Mouse (Mus musculus) neural tube, embryonic 13.5 days (tissue): ENCODE results near the gene Msh6. TPM values are rescaled to one million over a fixed set of nuclear protein-coding genes. Genes with fewer than 3 reads are reported as not detected.
"Not testable (repeated sequence)": the region's sequence is repeated elsewhere in the genome, so short reads cannot be mapped to it uniquely, and the experiment has no call there.

Source experiments
- ATAC-seq: fragments of 200-750 bp; cut with Nextera tagmentation; 2 replicates; pipeline ENCODE4 v1.8.0; 2017; ENCODE audit warnings: low read depth, mild to moderate bottlenecking, moderate TSS enrichment, moderate library complexity
- H3K27ac ChIP-seq: fragments of 300-500 bp; sonication (generic); replicated peaks from 2 replicates; pipeline ENCODE4 v1.5.1; 2015; ENCODE audit warnings: moderate library complexity, mild to moderate bottlenecking, inconsistent platforms
- H3K27me3 ChIP-seq: fragments of 300-500 bp; sonication (generic); 2 replicates; pipeline ENCODE4 v1.6.1; 2015; ENCODE audit warnings: mild to moderate bottlenecking, inconsistent platforms
- H3K36me3 ChIP-seq: fragments of 300-500 bp; sonication (generic); 2 replicates; pipeline ENCODE4 v1.6.1; 2015; ENCODE audit warnings: mild to moderate bottlenecking, inconsistent platforms
- H3K4me1 ChIP-seq: fragments of 300-500 bp; sonication (generic); replicated peaks from 2 replicates; pipeline ENCODE4 v1.6.1; 2015; ENCODE audit warnings: inconsistent platforms
- H3K4me2 ChIP-seq: fragments of 300-500 bp; sonication (generic); 2 replicates; pipeline ENCODE4 v1.6.1; 2015; ENCODE audit warnings: inconsistent platforms, mild to moderate bottlenecking, moderate library complexity
- H3K4me3 ChIP-seq: fragments of 300-500 bp; sonication (generic); 2 replicates; pipeline ENCODE4 v1.5.1; 2015; ENCODE audit warnings: mild to moderate bottlenecking, inconsistent platforms
- H3K9ac ChIP-seq: fragments of 300-500 bp; sonication (generic); 2 replicates; pipeline ENCODE4 v1.6.1; 2015; ENCODE audit warnings: moderate library complexity, mild to moderate bottlenecking, inconsistent platforms
- H3K9me3 ChIP-seq: fragments of 300-500 bp; sonication (generic); 2 replicates; pipeline ENCODE4 v1.6.1; 2016; ENCODE audit warnings: inconsistent platforms
- WGBS: fragments of 180-500 bp; shearing (Covaris S2); methylation state at CpG from one replicate; pipeline ENCODE4 v1.1.7; 2015; 5-methylcytosine and 5-hydroxymethylcytosine counted together
- polyA plus RNA-seq: library from polyadenylated mRNA; unstranded; fragments of >200 nt; fragmentation: Nextera tagmentation; extraction: Ambion mirVana; gene quantifications from 2 replicates; pipeline ENCODE4 v1.2.1, GENCODE M21; 2015

The Msh6 gene
- 28.3 and 31.7 TPM in 2 replicates for polyA plus RNA-seq

DNA sequence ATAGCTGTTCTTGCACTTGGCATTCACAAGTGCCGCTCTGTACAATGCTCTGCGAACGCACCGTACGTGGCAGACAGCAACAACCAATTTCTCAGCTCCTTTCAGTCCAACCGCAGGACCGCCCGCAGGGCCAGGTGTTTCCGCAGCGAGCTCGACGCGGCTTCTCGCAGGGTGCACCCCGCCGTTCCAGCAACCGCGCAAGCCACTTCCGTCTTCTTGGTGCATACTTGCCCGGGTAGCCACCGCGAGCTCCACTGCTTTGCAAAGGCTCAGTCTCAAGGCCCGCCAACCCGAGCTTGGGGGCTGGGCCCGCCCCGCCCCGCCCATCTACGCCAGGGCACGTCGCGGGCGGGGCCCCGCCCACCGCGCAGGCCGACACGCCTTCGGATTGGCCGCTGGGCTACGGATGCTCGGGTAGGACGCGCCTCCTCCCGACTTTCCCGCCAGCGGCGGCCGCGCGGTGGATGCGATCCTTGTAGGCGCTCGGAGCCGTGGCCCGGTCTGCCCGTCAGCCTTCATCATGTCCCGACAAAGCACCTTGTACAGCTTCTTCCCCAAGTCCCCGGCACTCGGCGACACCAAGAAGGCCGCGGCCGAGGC is at the start of gene Msh6:
Msh6 (plus strand) TSS at position 434 of the 600 bp plus-strand sequence.
- peak; percentile 98 for ATAC-seq
- Histone ChIP-seq H3K9me3 (no peaks in the 10 kb centered on the region), H3K27ac (peak within 1 kb of the TSS; percentile 85), H3K36me3 (peaks cover 10% of the 10 kb centered on the region; the same call in 1 of the 2 replicates), H3K9ac (peak within 1 kb of the TSS; percentile 89), H3K27me3 (no peaks in the 10 kb centered on the region; the same call in 1 of the 2 replicates), H3K4me2 (peak within 1 kb of the TSS; percentile 89), H3K4me1 (peaks cover 17% of the 10 kb centered on the region), H3K4me3 (peak within 1 kb of the TSS; percentile 74)
- WGBS = under 1% methylated on average over 63 of the region's 63 CpGs

DNA sequence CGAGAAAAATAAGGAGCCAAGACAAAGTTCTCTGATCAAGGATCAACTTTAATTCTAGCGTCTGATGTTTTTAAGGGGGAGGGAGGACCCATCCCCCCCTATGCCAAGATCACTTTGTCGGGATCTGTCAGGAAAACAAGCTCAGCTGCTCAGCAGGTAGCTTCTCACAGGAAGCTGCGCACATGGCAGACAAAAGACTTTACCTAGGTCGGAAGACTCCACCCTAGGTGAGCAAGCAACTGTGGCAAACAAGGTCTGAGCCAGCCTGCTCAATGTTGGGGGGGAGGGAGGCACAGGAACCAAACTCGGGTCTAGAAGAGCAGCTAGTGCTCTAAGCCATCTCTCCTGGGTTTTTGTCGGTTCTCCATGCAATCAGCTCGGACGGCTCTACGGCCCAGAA is 40.5 kb upstream of the Msh6 start:
- Histone ChIP-seq H3K4me3 (no peak overlapping the region), H3K9ac (no peak overlapping the region), H3K27ac (no peak overlapping the region), H3K27me3 (no peaks in the 10 kb centered on the region), H3K36me3 (no peaks in the 10 kb centered on the region), H3K4me1 (no peaks in the 10 kb centered on the region), H3K4me2 (no peak overlapping the region), H3K9me3 (no peaks in the 10 kb centered on the region)
- no peak for ATAC-seq
- 86% methylated on average over 10 of the region's 10 CpGs for WGBS

DNA sequence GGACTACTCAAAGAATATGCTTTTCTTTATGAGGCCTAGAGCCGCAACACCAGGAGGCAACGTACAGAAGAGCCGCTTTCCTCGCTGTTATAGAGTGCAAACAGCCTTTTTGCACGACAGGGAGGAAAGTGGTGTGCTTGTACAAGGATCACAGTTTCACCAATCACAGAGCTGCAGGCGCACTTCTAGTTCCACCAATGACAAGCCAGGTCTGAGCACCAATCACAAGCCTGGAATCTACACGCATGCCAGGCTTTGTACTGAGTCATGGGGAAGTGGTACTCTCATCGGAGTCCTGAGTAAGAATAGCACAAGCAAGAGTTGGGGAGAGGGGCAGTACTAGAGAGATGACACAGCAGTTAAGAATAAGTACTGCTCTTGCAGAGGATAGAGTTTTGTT is 40.1 kb upstream of the Msh6 start:
- no peaks in the 10 kb centered on the region for H3K4me1 ChIP-seq
- no peaks in the 10 kb centered on the region for H3K9me3 ChIP-seq
- no peak overlapping the region for H3K9ac ChIP-seq
- no peaks in the 10 kb centered on the region for H3K36me3 ChIP-seq
- ATAC-seq = no peak
- H3K4me3 ChIP-seq = no peak overlapping the region
- H3K27me3 ChIP-seq = no peaks in the 10 kb centered on the region
- no peak overlapping the region for H3K27ac ChIP-seq
- WGBS = 91% methylated on average over 8 of the region's 8 CpGs
- no peak overlapping the region for H3K4me2 ChIP-seq

DNA sequence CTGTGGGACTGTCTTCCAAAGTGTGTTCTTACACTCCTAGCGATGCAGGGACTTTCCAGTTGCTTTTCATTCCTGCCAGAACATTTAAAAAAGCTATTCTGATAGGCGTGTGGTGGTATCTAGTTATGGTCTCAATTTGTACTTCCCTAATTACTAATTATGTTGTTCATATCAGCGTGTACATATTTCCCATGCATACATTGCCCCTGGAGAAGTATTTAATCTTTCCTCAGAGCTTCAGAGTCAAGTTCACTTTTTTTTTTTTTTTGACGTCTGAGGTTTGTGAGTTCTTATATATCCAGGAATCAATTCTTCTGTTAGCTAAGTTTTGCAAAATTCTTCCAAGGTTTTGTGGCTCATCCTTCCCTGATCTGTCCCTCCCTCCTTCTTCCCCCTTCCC is 38.7 kb upstream of the Msh6 start:
- H3K9me3 ChIP-seq = no peaks in the 10 kb centered on the region
- 89% methylated on average over 4 of the region's 4 CpGs for WGBS
- ATAC-seq = no peak
- H3K4me3 ChIP-seq = no peak overlapping the region
- no peak overlapping the region for H3K27ac ChIP-seq
- no peaks in the 10 kb centered on the region for H3K36me3 ChIP-seq
- H3K27me3 ChIP-seq = no peaks in the 10 kb centered on the region
- no peak overlapping the region for H3K9ac ChIP-seq
- H3K4me2 ChIP-seq = no peak overlapping the region
- no peaks in the 10 kb centered on the region for H3K4me1 ChIP-seq

DNA sequence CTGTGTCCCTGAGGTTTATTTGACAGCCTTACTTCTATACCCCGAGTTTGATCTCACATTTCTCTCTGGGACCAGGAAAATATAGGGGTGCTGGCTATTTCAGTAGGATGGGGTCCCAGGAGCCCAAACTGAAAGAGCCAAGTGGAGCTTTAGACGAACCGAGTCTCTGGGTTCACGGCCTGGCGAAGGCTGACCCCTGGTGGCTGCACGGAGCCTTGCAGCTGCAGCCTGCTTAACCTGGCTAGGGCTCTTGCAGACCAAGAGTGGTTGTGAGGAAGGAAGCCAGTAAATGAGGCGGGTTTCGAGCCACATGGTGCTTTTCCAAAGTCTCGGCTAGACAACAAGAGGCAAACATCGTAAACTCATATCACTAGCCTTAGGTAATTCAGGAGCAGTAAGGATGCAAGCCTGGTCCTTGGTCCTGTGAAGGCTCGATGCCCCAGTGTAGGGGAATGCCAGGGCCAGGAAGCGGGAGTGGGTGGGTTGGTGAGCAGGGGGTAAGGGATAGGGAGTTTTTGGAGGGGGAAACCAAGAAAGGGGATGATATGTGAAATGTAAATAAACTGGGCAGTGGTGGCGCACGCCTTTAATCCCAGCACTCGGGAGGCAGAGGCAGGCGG is 25.8 kb upstream of the Msh6 start:
- H3K27me3 ChIP-seq = no peaks in the 10 kb centered on the region
- H3K36me3 ChIP-seq = no peaks in the 10 kb centered on the region
- H3K9ac ChIP-seq = no peak overlapping the region
- H3K9me3 ChIP-seq = no peaks in the 10 kb centered on the region
- no peak overlapping the region for H3K27ac ChIP-seq
- H3K4me1 ChIP-seq = no peaks in the 10 kb centered on the region
- peak; percentile 53; the same call in 1 of the 2 replicates for ATAC-seq
- no peak overlapping the region for H3K4me3 ChIP-seq
- 41% methylated on average over 16 of the region's 16 CpGs for WGBS
- no peak overlapping the region for H3K4me2 ChIP-seq

DNA sequence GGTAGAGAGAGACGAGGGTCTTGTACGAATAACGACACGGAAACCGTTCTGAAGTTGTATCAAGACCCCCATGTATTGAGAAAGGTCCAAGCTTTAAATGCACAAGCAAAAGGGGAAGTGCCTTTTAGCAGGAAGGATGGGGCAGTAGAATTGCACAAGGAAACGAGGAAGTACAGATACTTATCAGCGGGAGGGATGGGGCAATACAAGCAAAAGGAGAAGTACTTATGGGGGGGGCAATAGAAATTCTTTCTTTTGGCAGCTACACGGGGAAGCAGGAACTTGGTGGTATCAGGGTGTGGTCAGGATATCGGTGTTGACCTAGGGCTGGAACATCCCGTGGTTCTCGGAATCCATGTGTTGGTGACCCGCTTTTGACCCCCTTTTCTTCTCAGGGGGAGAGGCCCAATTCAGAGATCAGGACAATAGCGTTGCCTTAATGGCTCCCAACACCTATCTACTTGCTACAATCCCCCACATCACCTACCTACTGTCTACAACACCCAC is 20.2 kb upstream of the Msh6 start:
- not testable (repeated sequence) for H3K36me3 ChIP-seq, H3K9ac ChIP-seq, ATAC-seq

DNA sequence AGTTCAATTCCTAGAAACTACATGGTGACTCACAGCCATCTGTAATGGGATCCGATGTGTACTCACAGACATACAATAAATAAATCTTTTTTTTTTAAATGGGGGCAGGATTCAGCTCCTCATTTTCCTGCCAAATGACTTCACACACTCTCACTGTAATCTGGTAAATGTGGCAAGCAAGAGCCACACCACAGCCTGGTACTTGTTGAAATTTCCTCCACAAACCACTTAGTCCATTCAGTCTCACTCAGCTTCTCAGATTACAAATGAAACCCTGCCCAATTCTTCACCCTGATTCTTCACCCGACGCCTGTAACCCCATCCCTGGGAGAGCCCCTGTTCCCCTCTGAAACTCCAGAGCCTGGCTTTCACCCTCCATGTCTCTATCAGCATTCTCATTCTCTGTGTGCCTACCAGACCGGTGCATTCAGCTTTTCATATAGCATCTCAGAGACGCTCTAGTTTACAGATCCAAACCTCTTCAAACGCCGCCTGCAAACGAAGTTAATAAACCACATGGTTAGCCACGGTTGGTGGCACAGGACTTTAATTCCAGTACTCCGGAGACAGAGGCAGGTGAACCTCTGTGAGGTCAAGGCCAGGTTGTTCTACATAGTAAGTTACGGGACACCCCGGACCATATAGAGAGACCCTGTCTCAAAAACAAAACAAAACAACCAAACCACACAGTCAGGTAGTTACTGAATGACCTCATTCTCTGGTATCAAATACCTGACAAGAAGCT is 17.6 kb upstream of the Msh6 start:
- H3K27ac ChIP-seq = no peak overlapping the region
- WGBS = 79% methylated on average over 12 of the region's 12 CpGs
- no peak overlapping the region for H3K4me2 ChIP-seq
- H3K9me3 ChIP-seq = 0 out of 2 replicates have a peak, but pooled peaks cover 4% of the 10 kb centered on the region
- no peak for ATAC-seq
- H3K36me3 ChIP-seq = no peaks in the 10 kb centered on the region
- no peak overlapping the region for H3K9ac ChIP-seq
- H3K4me3 ChIP-seq = no peak overlapping the region
- H3K4me1 ChIP-seq = no peaks in the 10 kb centered on the region
- H3K27me3 ChIP-seq = no peaks in the 10 kb centered on the region

More for the DNA sequence above, 20.2 kb upstream of the Msh6 start:
- WGBS = 89% methylated on average over 13 of the region's 13 CpGs
- H3K27me3 ChIP-seq, H3K4me1 ChIP-seq, H3K4me2 ChIP-seq, H3K27ac ChIP-seq, H3K9me3 ChIP-seq, H3K4me3 ChIP-seq: not testable (repeated sequence)

DNA sequence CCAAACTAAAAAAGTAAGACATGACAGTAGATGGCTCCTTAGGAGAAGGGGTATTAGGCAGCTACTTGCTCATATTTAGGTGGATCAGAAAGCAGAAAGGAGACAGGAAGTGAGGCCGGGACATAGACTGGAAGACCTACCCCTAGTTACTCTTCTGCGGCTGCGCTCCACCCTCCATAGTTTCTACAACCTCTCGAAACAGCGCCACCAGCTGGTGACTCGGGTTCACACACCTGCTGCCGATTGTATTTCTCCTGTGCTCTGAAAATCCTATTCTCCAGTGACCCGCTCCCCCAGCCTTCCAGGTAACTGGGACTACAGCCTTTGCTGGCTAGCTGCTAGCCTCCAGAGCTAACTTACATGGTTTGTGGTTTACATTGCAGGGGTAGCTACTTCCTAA is 16.6 kb upstream of the Msh6 start:
- ATAC-seq = no peak
- H3K4me2 ChIP-seq = no peak overlapping the region
- no peaks in the 10 kb centered on the region for H3K27me3 ChIP-seq
- H3K4me1 ChIP-seq = no peaks in the 10 kb centered on the region
- H3K9ac ChIP-seq = no peak overlapping the region
- H3K36me3 ChIP-seq = no peaks in the 10 kb centered on the region
- H3K4me3 ChIP-seq = no peak overlapping the region
- no peak overlapping the region for H3K27ac ChIP-seq
- 63% methylated on average over 8 of the region's 8 CpGs for WGBS
- 0 out of 2 replicates have a peak, but pooled peaks cover 4% of the 10 kb centered on the region for H3K9me3 ChIP-seq

DNA sequence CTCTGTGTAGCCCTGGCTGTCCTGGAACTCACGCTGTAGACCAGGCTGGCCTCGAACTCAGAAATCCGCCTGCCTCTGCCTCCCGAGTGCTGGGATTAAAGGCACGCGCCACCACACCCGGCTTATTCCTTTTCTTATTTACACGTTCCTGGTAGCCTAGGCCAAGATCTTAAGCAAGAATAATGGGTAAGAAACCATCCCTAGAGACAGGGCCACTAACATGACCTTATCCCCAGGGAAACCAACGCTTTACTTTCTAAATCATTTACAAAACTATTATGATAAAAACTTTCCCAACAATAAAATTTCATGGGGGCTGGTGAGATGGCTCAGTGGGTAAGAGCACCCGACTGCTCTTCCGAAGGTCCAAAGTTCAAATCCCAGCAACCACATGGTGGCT is 15.5 kb upstream of the Msh6 start:
- not testable (repeated sequence) for H3K27me3 ChIP-seq, H3K4me1 ChIP-seq, H3K4me2 ChIP-seq, H3K9me3 ChIP-seq, H3K4me3 ChIP-seq, H3K27ac ChIP-seq, H3K36me3 ChIP-seq, ATAC-seq, H3K9ac ChIP-seq
- 92% methylated on average over 11 of the region's 11 CpGs for WGBS

DNA sequence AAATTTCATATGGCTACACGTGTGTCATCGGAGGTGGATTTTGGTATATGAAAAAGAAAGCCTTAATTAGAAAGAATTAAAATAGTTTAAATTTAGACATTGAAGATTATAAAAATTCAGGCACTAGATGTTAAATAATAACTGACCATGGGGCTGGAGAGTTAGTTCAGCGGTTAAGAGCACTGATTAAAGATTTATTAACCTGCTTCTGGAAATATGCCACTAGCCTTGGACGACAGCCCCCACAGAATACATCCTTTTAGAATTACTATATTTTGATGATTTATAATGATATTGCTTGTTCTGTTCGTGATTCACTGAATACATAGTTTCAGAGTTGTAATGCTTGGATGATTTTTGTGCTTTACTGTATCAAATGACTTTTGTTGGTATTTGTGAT is 14.9 kb upstream of the Msh6 start:
- H3K4me1 ChIP-seq, H3K27me3 ChIP-seq, H3K9me3 ChIP-seq, H3K4me3 ChIP-seq, ATAC-seq, H3K9ac ChIP-seq, H3K36me3 ChIP-seq, H3K27ac ChIP-seq, H3K4me2 ChIP-seq: not testable (repeated sequence)
- 83% methylated on average over 5 of the region's 5 CpGs for WGBS

DNA sequence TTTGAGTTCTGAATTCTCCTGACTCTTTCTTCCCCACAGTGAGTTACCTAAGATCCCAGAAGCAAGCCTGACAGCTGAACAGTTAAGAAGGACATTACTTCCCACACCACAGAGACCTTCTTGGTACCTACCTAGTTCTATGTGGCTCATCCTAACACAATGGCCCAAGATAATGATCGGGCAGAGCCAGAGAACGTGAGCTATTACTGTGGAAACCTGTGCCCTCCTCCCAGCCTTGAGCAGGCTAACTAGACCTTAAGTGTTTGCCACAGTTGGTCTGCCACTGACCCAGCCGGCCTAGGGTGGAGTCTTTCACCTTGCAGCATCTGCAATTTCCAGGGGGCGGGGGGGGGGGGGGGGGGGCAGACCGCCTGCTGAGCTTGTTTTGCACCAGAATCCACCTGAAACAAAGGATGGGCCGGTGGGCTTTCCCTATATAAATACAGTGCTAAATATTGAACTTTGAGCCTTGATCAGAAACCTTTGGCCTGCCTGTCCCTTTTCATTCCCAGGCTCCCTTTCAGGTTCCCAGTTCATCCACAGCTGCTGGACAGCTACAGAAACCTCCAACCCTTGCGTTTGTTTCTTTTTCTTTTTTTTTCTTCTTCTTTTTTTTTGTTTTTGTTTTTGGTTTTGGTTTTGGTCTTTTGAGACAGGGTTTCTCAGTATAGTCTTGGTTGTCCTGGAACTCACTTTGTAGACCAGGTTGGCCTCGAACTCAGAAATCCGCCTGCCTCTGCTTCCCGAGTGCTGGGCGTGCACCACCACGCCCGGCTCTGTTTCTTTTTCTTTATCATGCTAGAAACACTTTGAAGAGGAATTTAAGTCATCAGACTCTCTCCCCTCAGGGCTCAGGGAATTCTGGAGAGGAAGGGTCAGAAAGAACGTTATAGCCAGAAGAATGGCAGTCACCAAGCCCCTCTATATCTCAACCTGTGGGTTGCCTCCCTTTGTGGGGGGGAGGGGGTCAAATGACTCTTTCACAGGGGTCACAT is 11.5 kb upstream of the Msh6 start:
- Histone ChIP-seq H3K4me2 (no peak overlapping the region), H3K27ac (no peak overlapping the region), H3K4me3 (no peak overlapping the region), H3K4me1 (no peaks in the 10 kb centered on the region), H3K9ac (no peak overlapping the region), H3K36me3 (no peaks in the 10 kb centered on the region), H3K9me3 (0 out of 2 replicates have a peak, but pooled peaks cover 4% of the 10 kb centered on the region), H3K27me3 (no peaks in the 10 kb centered on the region)
- WGBS = 89% methylated on average over 14 of the region's 14 CpGs
- ATAC-seq = no peak
